Mouse (Mus musculus) kidney, postnatal 0 days (tissue): Measurements from ENCODE around the gene Ell2. TPM values are rescaled to one million over a fixed set of nuclear protein-coding genes. Genes with fewer than 3 reads are reported as not detected.
"Not testable (repeated sequence)": the region's sequence is repeated elsewhere in the genome, so short reads cannot be mapped to it uniquely, and the experiment has no call there.

Experiments used
- ATAC-seq: fragments of 200-750 bp; cut with Nextera tagmentation; replicated peaks from 2 replicates; pipeline ENCODE4 v1.8.0; 2017; ENCODE audit warnings: low read depth, moderate number of reproducible peaks, moderate TSS enrichment, moderate library complexity; ENCODE audit not compliant: low FRiP score
- DNase-seq: peaks from one replicate; pipeline ENCODE4 v3.0.0-alpha.2; 2016; ENCODE audit warnings: low spot score
- H3K27ac ChIP-seq: fragments of 300-500 bp; sonication (generic); 2 replicates; pipeline ENCODE4 v1.5.1; 2014; ENCODE audit warnings: mild to moderate bottlenecking
- H3K27me3 ChIP-seq: fragments of 300-500 bp; sonication (generic); 2 replicates; pipeline ENCODE4 v1.6.1; 2014; ENCODE audit warnings: low read length, mixed read lengths; ENCODE audit not compliant: insufficient read depth
- H3K36me3 ChIP-seq: fragments of 300-500 bp; sonication (generic); 2 replicates; pipeline ENCODE4 v1.6.1; 2014; ENCODE audit warnings: low read length, mixed read lengths; ENCODE audit not compliant: insufficient read depth
- H3K4me1 ChIP-seq: fragments of 300-500 bp; sonication (generic); replicated peaks from 2 replicates; pipeline ENCODE4 v1.6.1; 2014; ENCODE audit warnings: antibody characterized with exemption, low read length, mixed read lengths; ENCODE audit not compliant: insufficient read depth
- H3K4me2 ChIP-seq: fragments of 300-500 bp; sonication (generic); 2 replicates; pipeline ENCODE4 v1.6.1; 2014; ENCODE audit warnings: mild to moderate bottlenecking, low read length, moderate library complexity, mixed read lengths
- H3K4me3 ChIP-seq: fragments of 300-500 bp; sonication (generic); replicated peaks from 2 replicates; pipeline ENCODE4 v1.5.1; 2014; ENCODE audit warnings: low read depth, low read length
- H3K9ac ChIP-seq: fragments of 300-500 bp; sonication (generic); 2 replicates; pipeline ENCODE4 v1.6.1; 2014; ENCODE audit warnings: low read depth, low read length
- H3K9me3 ChIP-seq: fragments of 300-500 bp; sonication (generic); replicated peaks from 2 replicates; pipeline ENCODE4 v1.6.1; 2016; ENCODE audit warnings: low read length, inconsistent platforms, mixed read lengths
- CTCF ChIP-seq: IDR thresholded peaks from 2 replicates; pipeline ENCODE4 v1.5.1; 2016; ENCODE audit warnings: antibody characterized with exemption, low read depth, mild to moderate bottlenecking, moderate library complexity
- WGBS: fragments of 180-500 bp; shearing (Covaris S2); extraction: QIAGEN DNeasy Blood & Tissue Kit; methylation state at CpG from one replicate; pipeline ENCODE4 v1.1.7; 2014; 5-methylcytosine and 5-hydroxymethylcytosine counted together
- polyA plus RNA-seq: library from polyadenylated mRNA; unstranded; fragments of >200 nt; fragmentation: Nextera tagmentation; extraction: Ambion mirVana; gene quantifications from 2 replicates; pipeline ENCODE4 v1.2.1, GENCODE M21; 2015

Gene Ell2
- polyA plus RNA-seq, 1 experiment from 2014 or later: 5.8 TPM

- H3K9me3 ChIP-seq: no peaks in the 10 kb centered on the region
- ATAC-seq: peak; percentile 100
Measured at GRCm38 (mm10) chr13:75706882-75707816, 592 bp downstream of the Ell2 start.

GRCm38 (mm10) chr13:75707821-75708636 lies 1.5 kb downstream of the Ell2 start:
- ATAC-seq (peak; percentile 71), DNase-seq (peak; percentile 57)
- under 1% methylated on average over 81 of the region's 83 CpGs for WGBS
- Histone ChIP-seq H3K27me3 (no peaks in the 10 kb centered on the region), H3K4me3 (peak overlapping the region; percentile 65), H3K9me3 (no peaks in the 10 kb centered on the region), H3K4me1 (no peaks in the 10 kb centered on the region), H3K36me3 (no peaks in the 10 kb centered on the region), H3K27ac (peak overlapping the region; percentile 81), H3K9ac (peak overlapping the region; percentile 68), H3K4me2 (peak overlapping the region; percentile 83)
- no peak for TF ChIP-seq CTCF

More at GRCm38 (mm10) chr13:75706882-75707816, 592 bp downstream of the Ell2 start:
- peak; percentile 98 for DNase-seq
- Histone ChIP-seq H3K4me3 (peak overlapping the region; percentile 65), H3K27me3 (no peaks in the 10 kb centered on the region), H3K27ac (peak overlapping the region; percentile 81), H3K36me3 (no peaks in the 10 kb centered on the region), H3K4me1 (no peaks in the 10 kb centered on the region), H3K4me2 (peak overlapping the region; percentile 83), H3K9ac (peak overlapping the region; percentile 68)
- 6% methylated on average over 63 of the region's 64 CpGs for WGBS
- peak; percentile 19; the same call in 1 of the 2 replicates for TF ChIP-seq CTCF

- H3K27ac ChIP-seq: 0 out of 2 replicates have a peak overlapping the region, but pooled peaks have one; percentile 81
- no peak for TF ChIP-seq CTCF
- WGBS: 8% methylated on average over 8 of the region's 8 CpGs
Measured at GRCm38 (mm10) chr13:75708637-75709002, 2.1 kb downstream of the Ell2 start.

GRCm38 (mm10) chr13:75709026-75709778 lies 2.6 kb downstream of the Ell2 start:
- Histone ChIP-seq H3K36me3 (no peaks in the 10 kb centered on the region), H3K4me2 (peak overlapping the region; percentile 83), H3K27ac (no peak overlapping the region), H3K9ac (peak overlapping the region; percentile 68; the same call in 1 of the 2 replicates), H3K4me1 (no peaks in the 10 kb centered on the region), H3K27me3 (no peaks in the 10 kb centered on the region), H3K4me3 (peak overlapping the region; percentile 65), H3K9me3 (no peaks in the 10 kb centered on the region)
- peak; percentile 18 for DNase-seq
- no peak for ATAC-seq
- 52% methylated on average over 4 of the region's 4 CpGs for WGBS
- TF ChIP-seq CTCF: no peak

More at GRCm38 (mm10) chr13:75708637-75709002, 2.1 kb downstream of the Ell2 start:
- Histone ChIP-seq H3K4me3 (peak overlapping the region; percentile 65), H3K27me3 (no peaks in the 10 kb centered on the region), H3K4me1 (no peaks in the 10 kb centered on the region), H3K4me2 (peak overlapping the region; percentile 83), H3K9me3 (no peaks in the 10 kb centered on the region), H3K36me3 (no peaks in the 10 kb centered on the region), H3K9ac (peak overlapping the region; percentile 68)
- ATAC-seq: no peak
- no peak for DNase-seq

GRCm38 (mm10) chr13:75710152-75710551 lies 3.6 kb downstream of the Ell2 start:
- H3K27ac ChIP-seq: no peak overlapping the region
- 72% methylated on average over 6 of the region's 6 CpGs for WGBS
- no peak overlapping the region for H3K9ac ChIP-seq
- no peak overlapping the region for H3K4me2 ChIP-seq
- no peak for ATAC-seq
- TF ChIP-seq CTCF: no peak
- H3K9me3 ChIP-seq: no peaks in the 10 kb centered on the region
- no peaks in the 10 kb centered on the region for H3K4me1 ChIP-seq
- H3K27me3 ChIP-seq: no peaks in the 10 kb centered on the region
- DNase-seq: no peak
- H3K36me3 ChIP-seq: no peaks in the 10 kb centered on the region
- no peak overlapping the region for H3K4me3 ChIP-seq

GRCm38 (mm10) chr13:75711517-75711916 lies 5.0 kb downstream of the Ell2 start:
- 82% methylated on average over 3 of the region's 4 CpGs for WGBS
- not testable (repeated sequence) for H3K36me3 ChIP-seq, ATAC-seq

GRCm38 (mm10) chr13:75712544-75712943 lies 6.0 kb downstream of the Ell2 start:
- not testable (repeated sequence) for H3K27ac ChIP-seq, H3K4me2 ChIP-seq, H3K27me3 ChIP-seq, H3K9me3 ChIP-seq, ATAC-seq, H3K36me3 ChIP-seq, H3K4me1 ChIP-seq, DNase-seq, H3K4me3 ChIP-seq, H3K9ac ChIP-seq
- WGBS: 90% methylated on average over 3 of the region's 5 CpGs

More at GRCm38 (mm10) chr13:75711517-75711916, 5.0 kb downstream of the Ell2 start:
- H3K4me3 ChIP-seq, H3K9ac ChIP-seq, H3K4me2 ChIP-seq, DNase-seq, H3K27me3 ChIP-seq, H3K4me1 ChIP-seq, H3K27ac ChIP-seq, H3K9me3 ChIP-seq: not testable (repeated sequence)
